Mouse (Mus musculus): ENCODE data around the gene Gm21970.

The Gm21970 gene

DNA sequence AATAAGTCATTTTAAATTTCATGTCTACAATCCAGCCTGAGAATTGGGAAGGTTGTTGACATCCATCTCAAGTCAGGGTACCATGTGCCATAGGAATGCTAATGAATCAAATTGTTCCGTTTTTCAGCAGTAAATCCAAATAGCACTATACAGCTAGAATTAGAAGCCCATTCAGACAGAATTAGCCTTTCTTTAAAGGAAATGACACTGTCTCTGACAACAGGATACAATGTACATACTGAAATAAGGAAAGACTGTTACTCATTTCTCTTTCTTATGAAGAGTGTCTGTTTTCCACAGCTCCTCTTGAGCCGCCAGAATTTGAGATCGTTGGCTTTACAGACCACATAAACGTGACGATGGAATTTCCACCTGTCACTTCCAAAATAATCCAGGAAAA is at the start of gene Gm21970:
Gm21970 (plus strand) TSS at position 301 of the 400 bp plus-strand sequence.
- no peak for DNase-seq (ENCODE audit: low read depth in 1 of 2, low spot score in 2 of 2)

GRCm38 (mm10) chr16:91346491-91346890 is 45.0 kb upstream of the Gm21970 start:
- DNase-seq (ENCODE audit: low read depth in 1 of 2, low spot score in 2 of 2), result no peak

- no peak for DNase-seq (ENCODE audit: low read depth in 1 of 2, low spot score in 2 of 2)
Measured at GRCm38 (mm10) chr16:91347491-91348263, 43.8 kb upstream of the Gm21970 start.

DNA sequence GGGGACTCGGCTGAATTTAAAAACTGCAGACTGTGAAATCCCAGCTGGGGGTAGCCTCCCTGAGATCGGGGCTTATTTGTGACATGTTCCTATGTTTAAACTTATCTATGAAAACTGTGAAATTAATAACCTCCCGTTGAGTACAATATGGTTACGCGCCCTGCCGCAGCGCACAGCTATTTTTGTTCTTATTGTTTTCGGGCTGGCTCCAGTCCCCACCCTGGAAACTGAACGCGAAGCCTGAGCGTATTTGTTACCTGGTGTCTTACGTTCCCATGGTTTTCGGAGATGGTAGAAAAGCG is 43.3 kb upstream of the Gm21970 start:
- DNase-seq (ENCODE audit: low read depth in 1 of 2, low spot score in 2 of 2), result no peak

- no peak for DNase-seq (ENCODE audit: low read depth in 1 of 2, low spot score in 2 of 2)
Measured at GRCm38 (mm10) chr16:91348588-91349330, 42.8 kb upstream of the Gm21970 start.

- DNase-seq (ENCODE audit: low read depth in 1 of 2, low spot score in 2 of 2), result peak in 1 of 2 experiments; percentile 58
Measured at GRCm38 (mm10) chr16:91352084-91352562, 39.4 kb upstream of the Gm21970 start.

- no peak for DNase-seq (ENCODE audit: low read depth in 1 of 2, low spot score in 2 of 2)
Measured at GRCm38 (mm10) chr16:91352749-91353148, 38.8 kb upstream of the Gm21970 start.

- no peak for DNase-seq (ENCODE audit: low read depth in 1 of 2, low spot score in 2 of 2)
Measured at GRCm38 (mm10) chr16:91353177-91353576, 38.3 kb upstream of the Gm21970 start.

- no peak for DNase-seq (ENCODE audit: low read depth in 1 of 2, low spot score in 2 of 2)
Measured at GRCm38 (mm10) chr16:91353638-91354037, 37.9 kb upstream of the Gm21970 start.

GRCm38 (mm10) chr16:91354599-91354998 is 36.9 kb upstream of the Gm21970 start:
- peak; percentile 71 to 73 for DNase-seq (ENCODE audit: low read depth in 1 of 2, low spot score in 2 of 2)

- peak; percentile 85 to 90 for DNase-seq (ENCODE audit: low read depth in 1 of 2, low spot score in 2 of 2)
Measured at GRCm38 (mm10) chr16:91355160-91355559, 36.4 kb upstream of the Gm21970 start.

DNA sequence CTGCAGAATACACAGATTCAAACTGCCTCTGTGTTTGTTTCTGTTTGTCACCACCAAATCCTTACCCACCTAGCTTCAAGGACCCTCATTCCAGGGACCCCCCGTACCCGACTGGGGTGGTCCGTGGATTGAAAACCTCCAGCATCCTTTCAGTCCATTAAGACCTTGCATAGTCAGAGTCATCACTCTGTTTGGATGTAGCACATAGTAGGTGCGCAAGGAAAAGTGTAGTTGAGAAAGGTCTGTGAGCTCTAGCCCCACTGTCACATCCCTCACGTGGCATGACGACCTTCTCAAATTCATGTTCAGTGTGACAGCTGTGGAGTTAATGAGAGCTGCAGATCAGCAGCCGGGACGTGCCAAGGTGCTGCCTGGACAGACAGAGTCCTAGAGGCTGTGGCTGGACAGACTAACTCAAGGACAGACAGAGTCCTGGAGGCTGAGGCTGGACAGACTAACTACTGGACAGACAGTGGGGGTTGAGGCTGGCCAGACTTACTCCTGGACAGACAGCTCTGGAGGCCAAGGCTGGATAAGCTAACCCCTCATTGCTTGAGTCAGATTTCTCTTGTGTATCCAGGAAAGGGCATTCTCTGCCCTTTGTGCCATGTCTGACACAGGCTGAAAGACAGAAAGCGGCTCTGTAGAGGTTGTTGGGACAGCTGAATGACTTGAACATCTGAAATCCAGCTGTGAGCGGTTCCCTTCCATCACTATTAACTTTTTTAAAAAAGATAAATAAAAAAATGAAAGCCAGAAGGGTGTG is 34.6 kb upstream of the Gm21970 start:
- DNase-seq (ENCODE audit: low read depth in 1 of 2, low spot score in 2 of 2), result no peak

- DNase-seq (ENCODE audit: low read depth in 1 of 2, low spot score in 2 of 2), result no peak
Measured at GRCm38 (mm10) chr16:91357526-91357900, 34.0 kb upstream of the Gm21970 start.

GRCm38 (mm10) chr16:91358555-91358954 is 33.0 kb upstream of the Gm21970 start:
- DNase-seq (ENCODE audit: low read depth in 1 of 2, low spot score in 2 of 2), result no peak

DNA sequence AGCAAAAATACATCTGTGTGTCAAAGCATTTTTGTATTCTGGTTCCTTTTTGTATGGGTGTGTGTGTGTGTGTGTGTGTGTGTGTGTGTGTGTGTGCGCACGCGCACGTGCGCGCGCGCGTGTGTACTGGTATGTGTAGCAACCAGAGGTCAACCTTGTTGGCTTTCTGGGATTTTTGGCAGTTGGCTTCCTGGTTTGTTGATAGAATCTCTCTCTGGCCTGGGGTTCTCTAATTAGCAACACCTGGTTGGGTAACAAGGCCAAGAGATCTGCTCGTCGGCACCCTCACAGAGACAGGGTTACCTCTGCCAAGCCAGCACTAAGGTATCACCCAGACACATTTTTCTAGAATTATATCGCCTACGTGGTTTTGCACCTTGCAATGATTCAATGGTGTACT is 32.0 kb upstream of the Gm21970 start:
- DNase-seq (ENCODE audit: low read depth in 1 of 2, low spot score in 2 of 2), result no peak

DNA sequence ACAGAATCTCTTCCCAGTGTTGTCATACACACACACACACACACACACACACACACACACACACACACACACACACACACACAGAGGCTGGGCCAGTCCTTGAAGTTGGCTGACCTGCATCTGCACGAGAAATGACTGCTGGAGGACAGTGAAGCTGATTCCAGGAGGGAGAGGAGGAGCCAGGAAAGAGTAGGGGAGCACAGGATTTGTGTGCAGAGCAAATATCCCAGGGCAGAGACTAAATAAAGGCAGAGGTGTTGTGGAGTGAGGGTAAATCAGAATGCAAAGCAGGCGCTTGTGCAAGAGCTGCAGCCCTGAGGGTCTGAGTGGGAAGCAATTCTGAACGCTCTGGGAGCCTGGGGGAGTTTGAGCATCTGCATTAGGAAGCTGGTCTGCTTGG is 31.4 kb upstream of the Gm21970 start:
- no peak for DNase-seq (ENCODE audit: low read depth in 1 of 2, low spot score in 2 of 2)

DNA sequence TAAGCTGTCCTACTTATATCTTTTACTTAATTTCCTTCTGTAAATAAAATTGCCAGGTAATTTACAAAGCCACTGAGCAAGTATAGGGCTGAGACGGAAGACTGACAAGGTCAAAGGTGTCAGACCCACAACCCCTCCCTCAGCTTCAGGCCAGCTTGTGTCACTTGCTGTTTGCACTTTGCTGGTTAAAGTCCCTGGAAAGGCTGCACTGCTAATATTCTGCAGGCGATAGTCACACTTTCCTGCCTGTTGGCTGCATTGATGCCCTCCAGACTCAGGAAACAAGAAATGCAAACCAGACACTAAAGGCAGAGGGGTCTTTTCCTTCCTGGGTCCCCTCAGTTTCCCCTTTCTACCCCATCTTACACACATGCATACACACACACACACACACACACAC is 29.5 kb upstream of the Gm21970 start:
- DNase-seq (ENCODE audit: low read depth in 1 of 2, low spot score in 2 of 2), result no peak

DNA sequence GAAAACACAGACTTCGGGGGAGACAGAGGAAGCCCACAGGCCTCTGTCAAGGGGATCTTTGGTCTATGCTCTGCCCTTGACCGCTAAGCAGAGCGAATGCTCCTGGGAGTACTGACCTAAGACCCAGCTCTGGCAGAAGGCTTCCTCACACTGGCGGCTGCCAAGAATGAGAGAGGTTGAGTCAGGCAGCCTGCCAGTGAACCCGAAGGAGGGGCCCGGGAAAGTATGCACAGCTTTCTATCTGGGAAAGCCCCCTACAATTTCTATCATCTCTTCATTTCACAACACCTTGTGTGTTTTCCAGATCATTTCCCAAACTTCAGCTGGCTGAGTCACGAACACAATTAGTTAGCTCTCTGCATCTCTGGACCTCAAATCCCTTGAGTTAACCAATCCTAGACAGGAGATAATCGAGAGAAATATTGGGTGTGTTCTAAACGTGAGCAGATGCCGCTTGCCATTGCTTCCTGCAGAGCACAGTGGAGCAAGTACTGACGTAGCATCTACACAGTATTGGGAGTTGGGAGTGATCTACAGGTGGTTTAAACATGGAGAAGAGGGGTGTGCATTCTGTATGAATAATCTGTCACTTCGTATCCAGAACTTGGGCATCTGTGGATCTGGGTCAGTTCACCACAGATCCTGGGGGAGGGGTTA is 28.8 kb upstream of the Gm21970 start:
- DNase-seq (ENCODE audit: low read depth in 1 of 2, low spot score in 2 of 2), result no peak

GRCm38 (mm10) chr16:91363483-91363882 is 28.0 kb upstream of the Gm21970 start:
- no peak for DNase-seq (ENCODE audit: low read depth in 1 of 2, low spot score in 2 of 2)

- no peak for DNase-seq (ENCODE audit: low read depth in 1 of 2, low spot score in 2 of 2)
Measured at GRCm38 (mm10) chr16:91366567-91366966, 25.0 kb upstream of the Gm21970 start.

DNA sequence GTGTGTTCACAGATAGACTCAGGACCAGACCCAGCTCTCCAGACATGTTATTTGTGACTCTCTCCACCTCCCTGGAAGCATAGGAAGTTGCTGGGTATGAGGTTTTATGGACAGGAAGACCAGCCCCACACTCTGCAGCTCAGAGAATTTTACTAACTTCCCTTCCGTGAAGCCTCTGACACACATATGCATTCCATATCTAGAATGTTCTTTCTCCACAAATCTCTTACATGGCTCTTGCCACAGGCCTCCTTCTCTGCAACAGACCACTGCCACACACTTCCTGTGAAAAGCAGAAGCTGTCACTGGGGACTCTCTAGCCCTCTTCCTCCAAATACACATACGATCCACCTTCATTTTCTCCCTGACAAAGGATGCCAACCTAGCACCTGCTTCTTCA is 24.5 kb upstream of the Gm21970 start:
- no peak for DNase-seq (ENCODE audit: low read depth in 1 of 2, low spot score in 2 of 2)
